Mouse (Mus musculus): Measurements from ENCODE around the gene Cux2. TPM values are rescaled to one million over a fixed set of nuclear protein-coding genes. Genes with fewer than 3 reads are reported as not detected.
A peak's percentile ranks its signal among the peaks of the same experiment; 100 is the strongest.

Gene Cux2
- polyA plus RNA-seq, 1 experiment from 2014 or later, result 3.1 TPM

DNA sequence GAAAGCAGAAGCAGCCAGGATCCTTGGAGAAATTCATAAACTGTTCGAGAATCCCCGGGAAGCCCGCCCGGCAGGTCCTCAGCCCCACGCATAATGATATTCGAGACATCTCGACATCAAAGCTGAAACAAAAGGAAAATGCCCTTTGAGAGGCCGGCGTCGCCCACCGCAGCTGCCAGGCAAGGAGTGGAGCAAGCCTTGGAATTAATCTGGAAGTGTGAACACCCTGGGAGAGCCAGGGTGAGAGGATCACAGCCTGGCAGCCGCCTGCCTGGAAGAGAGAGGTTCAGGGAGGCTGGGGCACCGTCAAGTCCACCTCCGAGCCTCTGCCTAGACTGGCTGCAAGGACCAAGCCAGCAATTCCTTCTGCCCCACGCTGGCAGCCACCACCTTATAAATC lies 3.7 kb upstream of the Cux2 start:
- Histone ChIP-seq H3K9ac (ENCODE audit: low read depth, low read length) (no peak overlapping the region), H3K4me2 (ENCODE audit: low read depth, low read length) (no peak overlapping the region), H3K4me3 (ENCODE audit: low read depth, low read length) (no peak overlapping the region), H3K27me3 (ENCODE audit: control insufficient read depth, insufficient read depth, low read depth, low read length) (peaks cover 32% of the 10 kb centered on the region), H3K27ac (ENCODE audit: low read length) (no peak overlapping the region), H3K9me3 (replicated peaks; ENCODE audit: control insufficient read depth, low read length) (0 out of 2 replicates have a peak, but pooled peaks cover 3% of the 10 kb centered on the region), H3K4me1 (ENCODE audit: control insufficient read depth, low read depth, low read length) (peaks cover 2% of the 10 kb centered on the region; the same call in 1 of the 2 replicates), H3K36me3 (ENCODE audit: control insufficient read depth, insufficient read depth) (no peaks in the 10 kb centered on the region)
- WGBS (ENCODE audit: insufficient replicate concordance), result 30% methylated on average over 15 of the region's 15 CpGs
- no peak for ATAC-seq (ENCODE audit: low read depth)

DNA sequence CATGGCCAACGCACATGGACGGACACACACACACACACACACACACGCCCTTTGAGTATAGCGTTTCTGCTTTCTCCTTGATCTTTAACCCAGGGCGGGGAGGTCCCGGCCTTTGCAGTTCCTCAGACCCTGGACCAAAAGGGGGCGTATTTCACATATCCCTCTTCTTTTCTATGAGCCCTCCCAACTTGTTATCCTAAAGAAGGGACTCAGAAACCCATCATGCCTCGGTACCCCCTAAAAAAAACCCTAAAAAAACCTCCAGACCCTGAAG lies 867 bp upstream of the Cux2 start:
- peaks cover 2% of the 10 kb centered on the region; the same call in 1 of the 2 replicates for H3K4me1 ChIP-seq (ENCODE audit: control insufficient read depth, low read depth, low read length)
- no peaks in the 10 kb centered on the region for H3K9me3 ChIP-seq (replicated peaks; ENCODE audit: control insufficient read depth, low read length)
- H3K4me2 ChIP-seq (ENCODE audit: low read depth, low read length), result no peak overlapping the region
- no peak for ATAC-seq (ENCODE audit: low read depth)
- no peak overlapping the region for H3K27ac ChIP-seq (ENCODE audit: low read length)
- H3K27me3 ChIP-seq (ENCODE audit: control insufficient read depth, insufficient read depth, low read depth, low read length), result peaks cover 55% of the 10 kb centered on the region
- WGBS (ENCODE audit: insufficient replicate concordance), result 8% methylated on average over 8 of the region's 8 CpGs
- H3K9ac ChIP-seq (ENCODE audit: low read depth, low read length), result no peak overlapping the region
- no peak overlapping the region for H3K4me3 ChIP-seq (ENCODE audit: low read depth, low read length)
- H3K36me3 ChIP-seq (ENCODE audit: control insufficient read depth, insufficient read depth), result no peaks in the 10 kb centered on the region

GRCm38 (mm10) chr5:122049664-122050016 lies 262 bp downstream of the Cux2 start:
- peaks cover 55% of the 10 kb centered on the region for H3K27me3 ChIP-seq (ENCODE audit: control insufficient read depth, insufficient read depth, low read depth, low read length)
- no peak overlapping the region for H3K27ac ChIP-seq (ENCODE audit: low read length)
- peak overlapping the region; percentile 18; the same call in 1 of the 2 replicates for H3K9ac ChIP-seq (ENCODE audit: low read depth, low read length)
- 1% methylated on average over 35 of the region's 43 CpGs for WGBS (ENCODE audit: insufficient replicate concordance)
- H3K9me3 ChIP-seq (replicated peaks; ENCODE audit: control insufficient read depth, low read length), result no peaks in the 10 kb centered on the region
- peak; percentile 15 for ATAC-seq (ENCODE audit: low read depth)
- H3K4me2 ChIP-seq (ENCODE audit: low read depth, low read length), result peak overlapping the region; percentile 59
- H3K4me1 ChIP-seq (ENCODE audit: control insufficient read depth, low read depth, low read length), result peaks cover 2% of the 10 kb centered on the region; the same call in 1 of the 2 replicates
- H3K36me3 ChIP-seq (ENCODE audit: control insufficient read depth, insufficient read depth), result no peaks in the 10 kb centered on the region
- peak overlapping the region; percentile 65 for H3K4me3 ChIP-seq (ENCODE audit: low read depth, low read length)

DNA sequence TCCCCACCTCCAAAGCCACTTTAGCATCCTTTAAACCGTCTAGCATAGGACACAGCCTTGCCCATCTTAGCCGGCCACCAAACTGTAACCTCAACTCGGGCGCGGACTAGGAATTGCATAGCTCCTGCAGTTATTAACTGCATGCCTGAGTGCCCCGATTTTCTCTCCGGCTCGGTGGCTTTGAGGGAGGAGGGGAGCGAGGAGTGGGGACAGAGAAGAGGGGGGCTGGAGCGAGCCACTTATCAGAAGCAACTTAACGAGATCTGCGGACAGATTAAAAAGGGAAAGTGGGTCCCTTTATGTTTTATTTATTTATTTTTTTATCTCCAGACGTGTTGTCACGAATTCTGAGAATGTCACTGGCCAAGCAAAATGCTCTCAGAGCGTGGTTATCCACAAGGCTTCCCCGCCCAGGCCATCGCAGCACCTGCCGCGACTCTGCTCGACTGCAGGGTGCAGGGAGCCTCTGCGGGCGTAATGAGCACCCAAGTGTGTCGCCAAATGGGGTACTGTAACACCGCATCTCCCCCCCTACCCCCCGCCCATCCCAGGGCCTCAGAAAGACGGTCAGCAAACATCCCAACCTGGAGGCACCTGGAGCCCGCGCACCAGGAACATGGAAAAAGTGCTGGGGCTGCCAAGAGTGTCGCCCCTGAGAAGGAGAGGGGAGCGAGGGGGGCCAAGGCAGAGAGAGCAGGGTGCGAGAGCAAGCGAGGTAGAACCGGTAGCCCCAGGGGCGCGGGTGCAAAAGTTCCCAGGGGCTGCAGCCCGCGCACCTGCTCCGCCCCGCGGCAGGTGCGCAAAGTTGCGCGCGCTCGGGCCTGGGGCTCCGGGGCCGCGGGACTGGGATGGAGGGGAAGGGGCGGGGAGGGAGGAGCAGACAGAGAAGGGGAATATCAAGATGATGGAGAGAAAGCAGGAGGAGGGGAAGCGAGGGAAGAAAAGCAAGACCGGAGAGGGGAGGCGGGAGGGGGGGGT lies 927 bp downstream of the Cux2 start:
- H3K9me3 ChIP-seq (replicated peaks; ENCODE audit: control insufficient read depth, low read length), result no peaks in the 10 kb centered on the region
- H3K27me3 ChIP-seq (ENCODE audit: control insufficient read depth, insufficient read depth, low read depth, low read length), result peaks cover 55% of the 10 kb centered on the region
- H3K4me3 ChIP-seq (ENCODE audit: low read depth, low read length), result peak overlapping the region; percentile 65
- peaks cover 2% of the 10 kb centered on the region; the same call in 1 of the 2 replicates for H3K4me1 ChIP-seq (ENCODE audit: control insufficient read depth, low read depth, low read length)
- no peak overlapping the region for H3K27ac ChIP-seq (ENCODE audit: low read length)
- peak overlapping the region; percentile 59 for H3K4me2 ChIP-seq (ENCODE audit: low read depth, low read length)
- no peak for ATAC-seq (ENCODE audit: low read depth)
- no peaks in the 10 kb centered on the region for H3K36me3 ChIP-seq (ENCODE audit: control insufficient read depth, insufficient read depth)
- 2% methylated on average over 52 of the region's 52 CpGs for WGBS (ENCODE audit: insufficient replicate concordance)
- H3K9ac ChIP-seq (ENCODE audit: low read depth, low read length), result no peak overlapping the region

- Histone ChIP-seq H3K4me3 (ENCODE audit: low read depth, low read length) (no peak overlapping the region), H3K36me3 (ENCODE audit: control insufficient read depth, insufficient read depth) (no peaks in the 10 kb centered on the region), H3K4me2 (ENCODE audit: low read depth, low read length) (no peak overlapping the region), H3K9ac (ENCODE audit: low read depth, low read length) (no peak overlapping the region), H3K4me1 (ENCODE audit: control insufficient read depth, low read depth, low read length) (peaks cover 2% of the 10 kb centered on the region; the same call in 1 of the 2 replicates), H3K9me3 (replicated peaks; ENCODE audit: control insufficient read depth, low read length) (no peaks in the 10 kb centered on the region), H3K27me3 (ENCODE audit: control insufficient read depth, insufficient read depth, low read depth, low read length) (peaks cover 51% of the 10 kb centered on the region), H3K27ac (ENCODE audit: low read length) (no peak overlapping the region)
- WGBS (ENCODE audit: insufficient replicate concordance), result 7% methylated on average over 20 of the region's 20 CpGs
- no peak for ATAC-seq (ENCODE audit: low read depth)
These were observed 1.6 kb downstream of the Cux2 start for GRCm38 (mm10) chr5:122048252-122048651.

DNA sequence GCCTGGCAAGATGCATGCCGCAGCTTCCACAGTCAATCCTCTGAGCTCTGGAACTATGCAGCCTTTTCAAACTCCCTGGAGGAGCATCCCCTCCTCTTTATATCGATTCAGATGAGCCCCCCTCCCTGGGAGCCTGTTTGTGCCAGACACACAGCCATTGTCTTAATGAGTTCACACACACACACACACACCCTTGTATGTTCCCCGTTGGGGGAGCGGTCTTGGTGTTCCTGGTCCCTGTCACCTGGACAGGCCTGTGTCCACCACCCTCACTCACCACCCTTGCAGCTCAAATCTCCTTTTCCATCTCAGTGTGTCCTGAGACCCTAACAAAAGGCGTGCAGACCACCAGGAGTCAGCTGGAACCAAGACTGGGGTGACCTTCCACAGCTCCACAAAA lies 2.1 kb downstream of the Cux2 start:
- H3K4me1 ChIP-seq (ENCODE audit: control insufficient read depth, low read depth, low read length), result peaks cover under 1% of the 10 kb centered on the region; the same call in 1 of the 2 replicates
- H3K4me3 ChIP-seq (ENCODE audit: low read depth, low read length), result no peak overlapping the region
- ATAC-seq (ENCODE audit: low read depth), result no peak
- no peak overlapping the region for H3K9ac ChIP-seq (ENCODE audit: low read depth, low read length)
- no peaks in the 10 kb centered on the region for H3K9me3 ChIP-seq (replicated peaks; ENCODE audit: control insufficient read depth, low read length)
- no peak overlapping the region for H3K27ac ChIP-seq (ENCODE audit: low read length)
- WGBS (ENCODE audit: insufficient replicate concordance), result 34% methylated on average over 4 of the region's 5 CpGs
- no peaks in the 10 kb centered on the region for H3K36me3 ChIP-seq (ENCODE audit: control insufficient read depth, insufficient read depth)
- H3K4me2 ChIP-seq (ENCODE audit: low read depth, low read length), result no peak overlapping the region
- H3K27me3 ChIP-seq (ENCODE audit: control insufficient read depth, insufficient read depth, low read depth, low read length), result peaks cover 51% of the 10 kb centered on the region

- Histone ChIP-seq H3K4me2 (ENCODE audit: low read depth, low read length) (no peak overlapping the region), H3K4me3 (ENCODE audit: low read depth, low read length) (no peak overlapping the region), H3K27ac (ENCODE audit: low read length) (no peak overlapping the region), H3K36me3 (ENCODE audit: control insufficient read depth, insufficient read depth) (no peaks in the 10 kb centered on the region), H3K9ac (ENCODE audit: low read depth, low read length) (no peak overlapping the region), H3K9me3 (replicated peaks; ENCODE audit: control insufficient read depth, low read length) (no peaks in the 10 kb centered on the region), H3K4me1 (ENCODE audit: control insufficient read depth, low read depth, low read length) (no peaks in the 10 kb centered on the region; the same call in 1 of the 2 replicates), H3K27me3 (ENCODE audit: control insufficient read depth, insufficient read depth, low read depth, low read length) (peaks cover 23% of the 10 kb centered on the region)
- 72% methylated on average over 11 of the region's 11 CpGs for WGBS (ENCODE audit: insufficient replicate concordance)
- no peak for ATAC-seq (ENCODE audit: low read depth)
These were observed 6.3 kb downstream of the Cux2 start for GRCm38 (mm10) chr5:122043567-122043966.

DNA sequence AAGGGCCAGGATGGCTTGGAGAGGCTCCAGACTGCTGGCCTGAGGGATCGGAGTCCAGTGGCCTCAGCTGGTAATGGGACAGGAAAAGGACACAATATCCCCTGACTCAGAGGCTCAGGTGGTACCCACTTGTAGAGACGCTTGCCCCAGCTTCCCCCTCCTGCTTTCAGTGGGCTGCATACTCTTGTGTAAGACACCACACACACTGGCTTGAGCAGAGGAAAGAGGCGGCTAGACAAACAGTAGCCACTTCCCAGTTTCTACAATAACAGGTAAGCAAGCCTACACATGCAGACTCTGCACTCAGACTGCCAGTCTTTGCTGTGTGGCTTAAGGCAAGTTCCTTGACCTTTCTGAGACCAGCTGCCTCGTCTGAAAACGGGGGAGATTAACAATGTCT lies 14.6 kb downstream of the Cux2 start:
- Histone ChIP-seq H3K4me3 (ENCODE audit: low read depth, low read length) (no peak overlapping the region), H3K27me3 (ENCODE audit: control insufficient read depth, insufficient read depth, low read depth, low read length) (no peaks in the 10 kb centered on the region), H3K9ac (ENCODE audit: low read depth, low read length) (no peak overlapping the region), H3K4me1 (ENCODE audit: control insufficient read depth, low read depth, low read length) (no peaks in the 10 kb centered on the region; the same call in 1 of the 2 replicates), H3K36me3 (ENCODE audit: control insufficient read depth, insufficient read depth) (no peaks in the 10 kb centered on the region), H3K27ac (ENCODE audit: low read length) (no peak overlapping the region), H3K9me3 (replicated peaks; ENCODE audit: control insufficient read depth, low read length) (no peaks in the 10 kb centered on the region), H3K4me2 (ENCODE audit: low read depth, low read length) (no peak overlapping the region)
- WGBS (ENCODE audit: insufficient replicate concordance), result 38% methylated on average over 5 of the region's 5 CpGs
- no peak for ATAC-seq (ENCODE audit: low read depth)

GRCm38 (mm10) chr5:122033167-122033478 lies 16.8 kb downstream of the Cux2 start:
- no peak overlapping the region for H3K9ac ChIP-seq (ENCODE audit: low read depth, low read length)
- 51% methylated on average over 4 of the region's 4 CpGs for WGBS (ENCODE audit: insufficient replicate concordance)
- no peaks in the 10 kb centered on the region; the same call in 1 of the 2 replicates for H3K4me1 ChIP-seq (ENCODE audit: control insufficient read depth, low read depth, low read length)
- H3K27ac ChIP-seq (ENCODE audit: low read length), result no peak overlapping the region
- no peak for ATAC-seq (ENCODE audit: low read depth)
- H3K27me3 ChIP-seq (ENCODE audit: control insufficient read depth, insufficient read depth, low read depth, low read length), result no peaks in the 10 kb centered on the region
- no peak overlapping the region for H3K4me2 ChIP-seq (ENCODE audit: low read depth, low read length)
- no peaks in the 10 kb centered on the region for H3K9me3 ChIP-seq (replicated peaks; ENCODE audit: control insufficient read depth, low read length)
- H3K36me3 ChIP-seq (ENCODE audit: control insufficient read depth, insufficient read depth), result no peaks in the 10 kb centered on the region
- no peak overlapping the region for H3K4me3 ChIP-seq (ENCODE audit: low read depth, low read length)
